Mouse (Mus musculus) urinary bladder, postnatal 4 days (tissue): ENCODE measurements around the gene Mthfd1l.
A peak's percentile ranks its signal among the peaks of the same experiment; 100 is the strongest.

ENCODE experiments used
- DNase-seq, 2 experiments: peaks; one replicate each; pipeline ENCODE4 v3.0.0; 2021 to 2022; ENCODE audit warnings: low spot score in 2 of 2

Gene Mthfd1l

GRCm38 (mm10) chr10:4153031-4153430, 180.1 kb downstream of the Mthfd1l start:
- DNase-seq = no peak

DNA sequence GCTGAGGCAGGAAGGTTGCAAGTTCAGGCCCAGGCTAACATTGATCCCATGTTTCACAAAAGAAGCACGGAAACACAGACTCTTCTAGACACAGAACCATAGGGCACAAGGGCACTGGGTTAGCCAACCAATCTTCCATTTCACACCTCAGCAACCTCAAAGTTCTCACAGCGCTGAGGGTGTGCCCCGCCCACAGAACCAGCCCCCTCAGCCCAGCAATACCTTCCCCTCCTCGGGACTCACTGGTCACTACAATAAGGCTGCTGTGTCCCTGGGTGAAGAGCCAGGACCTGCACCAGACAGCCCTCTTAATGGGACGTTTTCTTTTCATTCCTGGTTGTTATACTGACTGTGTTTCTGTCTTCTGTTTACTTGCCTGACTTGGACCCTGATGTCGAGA, 181.1 kb downstream of the Mthfd1l start:
- no peak for DNase-seq

DNA sequence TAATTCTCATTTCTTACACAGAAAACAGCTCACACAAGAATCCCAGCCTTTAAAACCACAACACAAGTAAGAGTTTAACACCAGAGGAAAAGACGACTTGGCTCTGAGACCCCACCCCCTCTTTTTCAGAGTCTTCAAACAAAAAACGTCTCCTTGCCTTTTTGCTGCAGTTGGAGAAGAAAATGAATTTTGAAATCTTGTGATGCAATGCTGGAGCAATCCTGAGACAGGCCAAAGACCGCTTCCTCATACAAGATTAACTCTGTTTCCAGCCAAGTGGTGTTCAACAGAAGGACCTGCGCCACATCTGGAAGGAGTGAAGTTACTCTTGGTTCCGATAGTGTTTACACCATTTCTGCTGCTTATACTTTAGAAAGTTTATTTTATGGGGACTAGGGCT, 182.6 kb downstream of the Mthfd1l start:
- DNase-seq = no peak

DNA sequence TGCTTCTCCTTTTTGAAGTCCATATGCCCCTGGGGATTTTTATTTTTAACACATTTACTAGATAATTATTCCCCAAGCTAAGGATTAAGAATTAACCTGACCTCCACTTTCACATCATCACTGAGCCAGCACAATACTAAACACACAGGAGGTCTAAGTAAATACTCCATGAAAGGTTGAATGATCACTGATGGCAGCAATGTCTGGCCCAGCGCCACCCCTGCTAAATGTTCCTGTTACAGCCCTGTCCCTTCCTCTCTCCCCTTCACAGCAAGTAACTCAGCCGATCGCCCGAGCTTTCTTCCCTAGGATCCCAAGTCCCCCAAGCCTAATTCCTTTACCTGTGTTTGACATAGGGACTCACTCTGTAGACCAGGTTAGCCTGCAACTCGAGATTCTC, 185.6 kb downstream of the Mthfd1l start:
- DNase-seq = no peak

- DNase-seq = no peak
Measured at GRCm38 (mm10) chr10:4159541-4160090, 186.7 kb downstream of the Mthfd1l start.

GRCm38 (mm10) chr10:4160242-4160785, 187.4 kb downstream of the Mthfd1l start:
- DNase-seq = no peak

DNA sequence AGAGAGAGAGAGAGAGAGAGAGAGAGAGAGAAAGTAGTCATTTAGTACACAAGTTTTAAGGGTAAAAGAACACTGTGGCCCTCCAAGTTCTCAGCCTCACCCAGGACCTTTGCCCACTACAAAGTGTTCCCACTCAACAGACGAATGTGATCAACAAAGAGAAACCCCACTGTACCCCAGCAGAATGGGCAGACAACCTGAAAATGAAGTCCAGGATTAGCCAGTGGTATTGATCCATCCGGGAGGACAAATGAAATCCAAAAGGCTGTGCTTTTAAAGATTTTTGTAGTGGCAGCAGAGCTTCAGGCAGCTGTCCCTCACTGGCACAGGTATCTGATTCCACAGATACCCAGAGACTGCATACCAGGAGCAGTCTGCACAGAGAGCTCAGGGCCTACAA, 189.1 kb downstream of the Mthfd1l start:
- no peak for DNase-seq

GRCm38 (mm10) chr10:4162976-4163375, 190.1 kb downstream of the Mthfd1l start:
- no peak for DNase-seq

DNA sequence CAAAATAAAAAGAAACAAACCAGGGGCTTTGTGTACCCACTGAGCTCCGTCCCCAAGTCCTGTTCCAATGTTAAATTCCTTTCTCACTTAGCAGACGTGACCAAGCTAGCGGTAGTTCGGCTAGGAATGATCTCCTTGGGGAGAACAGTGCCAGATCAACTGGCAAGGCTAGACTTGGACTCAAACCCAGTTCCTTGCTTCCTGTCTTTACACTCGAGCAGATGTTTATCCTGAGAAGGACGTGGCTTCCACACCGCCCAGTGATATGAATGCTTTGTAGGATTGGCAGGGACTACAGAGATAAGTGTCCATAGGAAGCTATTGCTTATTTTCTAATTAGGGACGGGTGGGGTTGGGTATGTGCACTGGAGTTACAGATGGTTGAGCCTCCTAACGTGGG, 191.8 kb downstream of the Mthfd1l start:
- DNase-seq = no peak

- DNase-seq = no peak
Measured at GRCm38 (mm10) chr10:4168222-4168798, 195.4 kb downstream of the Mthfd1l start.

GRCm38 (mm10) chr10:4174229-4174628, 201.3 kb downstream of the Mthfd1l start:
- DNase-seq = no peak

DNA sequence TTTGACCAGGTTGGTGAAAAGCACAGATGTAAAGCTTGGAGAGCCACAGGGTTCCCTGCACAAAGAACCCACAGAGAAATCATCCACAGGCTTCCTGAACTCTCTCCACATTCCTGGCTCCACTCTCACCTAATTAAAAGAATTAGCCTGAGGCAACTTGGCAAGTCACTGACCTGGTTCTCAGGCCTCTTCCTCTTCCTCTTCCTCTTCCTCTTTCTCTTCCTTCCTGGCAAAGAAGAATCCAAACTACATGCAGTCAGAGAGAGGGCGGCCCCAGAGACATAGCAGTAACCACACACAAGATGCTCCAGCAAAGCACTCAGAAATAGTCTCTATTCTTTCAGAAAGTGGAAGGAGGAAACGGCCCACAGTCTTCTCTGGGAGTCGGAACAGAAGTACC, 201.8 kb downstream of the Mthfd1l start:
- no peak for DNase-seq

DNA sequence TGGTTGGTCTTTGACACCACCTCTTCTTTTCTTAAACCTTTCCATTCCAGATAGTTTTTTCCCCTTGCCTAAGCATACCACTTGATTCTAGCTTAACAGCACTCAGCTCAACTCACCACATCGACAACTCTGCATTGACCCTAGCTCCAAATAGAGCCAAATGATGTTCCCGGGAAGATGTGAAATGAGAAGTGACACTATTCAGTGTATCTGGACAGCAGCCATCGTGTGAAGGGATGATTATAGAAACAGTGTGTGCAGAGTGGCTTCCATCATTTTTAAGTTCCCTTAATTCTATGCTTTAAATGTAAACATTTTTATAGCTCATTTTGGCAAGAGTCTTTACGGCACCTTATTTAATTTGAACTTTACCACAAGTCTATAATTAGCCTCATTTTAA, 204.4 kb downstream of the Mthfd1l start:
- DNase-seq = no peak

DNA sequence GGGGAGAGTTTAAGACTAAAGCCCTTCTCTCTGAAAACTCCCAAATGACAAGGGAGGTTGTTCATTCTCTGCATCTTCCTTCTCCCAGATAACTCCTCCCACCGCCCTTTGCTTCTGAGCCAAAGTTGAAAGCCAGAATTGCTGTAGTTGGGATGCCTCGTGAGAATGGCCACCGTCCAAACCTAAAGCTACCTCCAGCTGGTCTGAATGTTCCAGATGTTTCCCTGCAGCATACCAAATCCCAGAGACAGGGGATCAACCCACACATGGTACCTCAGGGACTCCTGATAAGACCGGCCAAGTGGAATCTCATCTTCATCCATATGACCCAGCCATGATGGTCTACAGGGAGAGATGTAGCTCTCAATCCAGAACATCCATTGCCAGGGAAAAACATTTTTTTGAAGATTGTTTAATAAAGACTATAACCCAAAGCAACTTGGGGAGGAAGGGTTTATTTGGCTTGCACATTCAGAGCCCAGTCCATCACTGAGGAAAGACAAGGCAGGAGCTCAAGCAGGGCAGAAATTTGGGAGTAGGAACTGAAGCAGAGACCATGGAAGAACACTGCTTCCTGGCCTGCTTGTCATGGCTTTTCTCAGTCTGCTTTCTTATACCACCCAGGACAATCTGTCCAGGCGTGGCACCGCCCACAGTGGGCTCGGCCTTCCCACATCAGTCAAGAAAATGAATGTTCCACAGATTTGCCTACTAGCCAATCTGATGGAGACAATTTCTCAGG, 206.3 kb downstream of the Mthfd1l start:
- DNase-seq = peak in 1 of 2 experiments; percentile 61

GRCm38 (mm10) chr10:4181953-4182352, 209.0 kb downstream of the Mthfd1l start:
- no peak for DNase-seq

- DNase-seq = no peak
Measured at GRCm38 (mm10) chr10:4182406-4182805, 209.5 kb downstream of the Mthfd1l start.

DNA sequence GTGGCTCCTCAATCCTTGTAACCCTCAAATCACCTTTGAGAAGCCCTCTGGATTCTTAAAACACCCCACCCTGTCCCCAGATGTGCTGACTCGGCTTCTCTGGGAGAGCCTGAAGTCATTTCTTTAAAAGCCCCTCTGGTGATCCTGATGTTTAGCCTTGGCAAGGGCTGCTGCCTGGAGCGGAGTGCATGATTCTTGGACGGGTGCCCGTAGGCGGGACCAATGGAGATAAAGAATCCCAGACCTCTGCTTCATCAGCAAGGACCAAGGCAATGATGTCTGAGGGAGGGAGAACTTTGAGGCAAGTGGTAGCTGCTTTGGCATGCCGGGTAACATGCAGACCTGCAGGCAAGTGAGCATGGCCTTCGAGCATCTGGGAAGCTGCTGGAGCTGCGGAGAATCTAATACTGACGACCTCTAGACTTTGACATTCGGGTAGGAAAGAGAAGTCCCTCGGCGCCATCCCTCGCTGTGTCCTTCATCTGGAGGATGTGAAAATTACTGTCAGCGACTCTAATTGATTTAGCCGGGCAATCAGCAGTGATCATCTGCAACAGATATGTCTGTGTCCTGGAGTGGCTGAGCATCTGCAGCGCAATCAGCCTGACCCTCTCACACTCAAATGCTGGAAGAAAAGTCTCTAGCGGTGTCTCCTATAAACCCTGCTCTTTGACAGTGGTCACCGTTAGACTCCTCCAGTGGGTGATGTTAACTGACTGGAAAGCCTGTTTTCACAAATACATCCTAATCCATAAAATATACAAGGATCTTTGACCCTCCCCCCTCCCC, 215.9 kb downstream of the Mthfd1l start:
- peak; percentile 83 to 89 for DNase-seq

DNA sequence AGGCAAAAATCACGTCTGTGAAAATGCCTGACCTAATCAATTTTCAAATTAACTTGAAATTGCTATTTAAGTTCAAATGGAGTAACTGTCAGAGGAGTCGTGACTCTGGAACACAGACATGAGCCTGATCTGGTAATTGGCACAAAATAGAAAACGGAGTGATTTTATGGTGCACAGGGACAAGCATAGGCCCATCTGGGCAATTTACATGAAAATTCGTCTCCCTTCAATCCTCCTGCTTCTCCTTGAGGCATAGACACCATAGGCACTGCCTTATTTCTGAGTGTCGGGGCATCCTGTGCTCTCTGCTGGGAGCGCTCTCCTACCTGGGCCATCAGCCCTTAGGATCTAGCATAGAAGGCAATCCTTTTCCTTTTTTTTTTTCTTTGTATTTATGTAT, 216.5 kb downstream of the Mthfd1l start:
- no peak for DNase-seq

GRCm38 (mm10) chr10:4198978-4199377, 226.1 kb downstream of the Mthfd1l start:
- no peak for DNase-seq

- no peak for DNase-seq
Measured at GRCm38 (mm10) chr10:4199926-4200325, 227.0 kb downstream of the Mthfd1l start.

DNA sequence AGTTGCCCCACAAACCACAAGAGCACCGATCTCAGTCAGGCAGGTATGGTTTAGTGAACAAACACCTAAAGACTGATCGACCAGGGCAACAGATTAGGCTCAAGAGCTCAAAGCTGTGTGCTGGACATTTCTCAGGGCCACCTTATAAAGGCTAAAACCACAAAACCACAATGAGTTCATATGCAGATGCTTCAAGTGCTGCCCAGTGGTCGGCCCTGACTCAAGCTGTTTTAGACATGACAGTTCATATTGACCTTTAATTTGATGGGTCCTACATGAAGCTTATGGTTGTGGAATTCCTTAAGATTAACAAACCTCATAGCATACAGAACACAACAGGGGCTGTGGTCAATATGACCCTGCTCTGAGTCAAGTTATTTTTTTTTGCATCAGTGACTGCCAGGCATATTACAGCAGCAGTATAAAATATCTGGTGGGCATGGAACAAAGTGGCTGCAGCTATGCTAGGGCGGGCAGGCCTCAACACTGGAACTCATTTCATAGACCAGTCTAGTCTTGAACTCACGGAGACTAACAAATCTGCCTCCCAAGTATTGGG, 227.7 kb downstream of the Mthfd1l start:
- no peak for DNase-seq

DNA sequence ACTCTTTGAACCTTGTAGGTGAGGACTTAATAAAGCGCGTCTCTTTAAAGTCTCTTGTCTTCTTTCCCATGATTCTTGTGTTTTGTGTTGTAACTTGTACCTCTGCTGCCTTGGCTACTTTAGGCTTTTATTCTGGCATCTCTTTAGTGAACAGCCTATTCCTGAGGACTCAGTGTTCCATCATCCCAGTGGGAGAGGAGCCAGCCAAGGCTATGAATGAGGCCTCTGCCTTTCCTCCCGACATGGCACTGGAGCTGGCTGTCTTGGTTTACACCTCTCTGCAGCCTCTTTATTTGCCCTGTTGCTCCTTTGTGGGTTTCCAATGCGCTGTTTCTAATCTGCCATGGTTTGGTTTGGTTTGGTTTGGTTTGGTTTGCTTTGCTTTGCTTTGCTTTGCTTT, 228.2 kb downstream of the Mthfd1l start:
- no peak for DNase-seq
